Mouse (Mus musculus): ENCODE results near the gene Topaz1.

GRCm38 (mm10) chr9:122805845-122806341, 58.7 kb downstream of the Topaz1 start:
- TF ChIP-seq CTCF (IDR thresholded peaks at IDR 0.05; ENCODE audit: low read depth, low read length) (no peak), GATA2 (IDR thresholded peaks at IDR 0.05; ENCODE audit: borderline replicate concordance, low read depth, low read length) (no peak)
